Mouse (Mus musculus) gastrocnemius, adult 18-20 months (tissue): ENCODE data around the gene 3110009E18Rik. TPM values are rescaled to one million over a fixed set of nuclear protein-coding genes. Genes with fewer than 3 reads are reported as not detected.

Experiments
- DNase-seq: peaks from one replicate; pipeline ENCODE4 v3.0.0; 2021; ENCODE audit warnings: low spot score
- long read RNA-seq, 2 experiments: library from polyadenylated mRNA; stranded (forward); transcript quantifications; one replicate each; pipeline ENCODE4 v2.0.0; 2021
- total RNA-seq, 2 experiments: library from RNA; stranded (reverse); gene quantifications; 2 replicates each; pipeline ENCODE4 v1.2.3; 2021

3110009E18Rik gene
- total RNA-seq, result 1 to 10 TPM; 4.6 to 5.7 TPM
- long read RNA-seq, experiment 1, partial matches to known transcripts, result 0 of 1 reads
- long read RNA-seq, experiment 1, other reads (novel, unspliced or antisense), result 0 of 1 reads
- long read RNA-seq, experiment 2, partial matches to known transcripts, result 0 of 4 reads
- long read RNA-seq, experiment 2, other reads (novel, unspliced or antisense), result 3 of 4 reads

DNA sequence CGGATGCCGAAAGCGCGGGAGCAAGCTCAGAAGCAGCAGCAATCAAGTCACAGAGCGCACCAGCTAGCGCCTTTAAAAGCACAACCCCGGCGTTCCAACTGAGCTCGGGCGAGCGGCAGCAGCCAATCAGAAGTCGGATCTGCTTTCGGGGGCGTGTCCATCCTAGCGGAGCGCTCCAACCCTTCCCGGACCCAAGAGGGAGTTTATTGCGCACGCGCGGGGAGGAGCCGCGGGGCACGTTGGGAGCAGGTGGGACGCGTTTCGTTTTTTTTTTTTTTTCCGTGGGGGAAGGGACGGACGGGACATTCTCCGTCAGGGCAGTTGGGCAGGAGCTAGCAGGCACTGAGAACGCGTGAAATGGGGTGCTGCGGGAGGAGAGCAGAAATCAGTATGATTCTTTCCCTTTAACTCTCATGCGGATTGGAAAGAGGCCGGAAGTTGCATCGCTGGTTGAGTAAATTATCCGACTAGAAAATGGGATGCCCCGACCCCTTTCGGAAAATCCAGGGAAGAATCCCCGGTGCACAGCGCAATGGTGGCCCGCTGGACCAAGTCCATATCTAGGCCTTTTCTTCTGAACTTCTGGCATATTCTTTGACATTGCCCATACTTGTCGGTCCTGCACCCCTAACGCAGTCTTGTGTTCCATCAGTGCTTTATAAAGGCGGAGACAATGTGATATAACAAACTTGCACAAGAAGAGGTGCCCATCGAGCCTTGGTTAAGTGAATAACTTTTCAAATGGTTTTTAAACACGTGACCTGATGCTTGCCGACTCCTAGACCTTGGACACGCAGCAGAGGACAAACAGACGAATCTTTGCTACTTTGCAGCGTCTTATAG is at the start of gene 3110009E18Rik, which contains the start of gene Dbi:
Gene 3110009E18Rik, plus strand, starts transcription at position 219 of the 843 bp plus-strand sequence.
Gene Dbi, minus strand, starts transcription at position 110 of the 843 bp plus-strand sequence.
- peak; percentile 98 for DNase-seq

DNA sequence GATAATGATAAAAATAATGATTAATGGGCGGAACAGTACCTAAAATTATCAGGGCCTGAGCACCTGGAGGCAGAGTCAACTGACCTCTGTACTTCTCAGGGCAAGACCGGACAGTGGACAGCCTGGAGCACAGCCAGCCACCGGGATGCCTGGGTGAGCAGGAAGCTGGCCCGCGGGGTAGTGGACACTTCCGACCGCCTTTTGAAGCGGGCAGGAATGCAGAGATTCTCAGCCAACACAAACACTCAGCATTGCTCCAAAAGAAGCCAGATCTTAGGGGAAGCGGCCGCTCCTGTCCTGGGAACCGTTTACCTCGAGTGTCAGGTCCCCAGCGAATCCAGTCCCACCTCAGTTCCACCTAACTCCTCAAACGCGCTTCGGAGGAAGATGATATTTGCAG is 48.1 kb upstream of the 3110009E18Rik start:
- peak; percentile 46 for DNase-seq

DNA sequence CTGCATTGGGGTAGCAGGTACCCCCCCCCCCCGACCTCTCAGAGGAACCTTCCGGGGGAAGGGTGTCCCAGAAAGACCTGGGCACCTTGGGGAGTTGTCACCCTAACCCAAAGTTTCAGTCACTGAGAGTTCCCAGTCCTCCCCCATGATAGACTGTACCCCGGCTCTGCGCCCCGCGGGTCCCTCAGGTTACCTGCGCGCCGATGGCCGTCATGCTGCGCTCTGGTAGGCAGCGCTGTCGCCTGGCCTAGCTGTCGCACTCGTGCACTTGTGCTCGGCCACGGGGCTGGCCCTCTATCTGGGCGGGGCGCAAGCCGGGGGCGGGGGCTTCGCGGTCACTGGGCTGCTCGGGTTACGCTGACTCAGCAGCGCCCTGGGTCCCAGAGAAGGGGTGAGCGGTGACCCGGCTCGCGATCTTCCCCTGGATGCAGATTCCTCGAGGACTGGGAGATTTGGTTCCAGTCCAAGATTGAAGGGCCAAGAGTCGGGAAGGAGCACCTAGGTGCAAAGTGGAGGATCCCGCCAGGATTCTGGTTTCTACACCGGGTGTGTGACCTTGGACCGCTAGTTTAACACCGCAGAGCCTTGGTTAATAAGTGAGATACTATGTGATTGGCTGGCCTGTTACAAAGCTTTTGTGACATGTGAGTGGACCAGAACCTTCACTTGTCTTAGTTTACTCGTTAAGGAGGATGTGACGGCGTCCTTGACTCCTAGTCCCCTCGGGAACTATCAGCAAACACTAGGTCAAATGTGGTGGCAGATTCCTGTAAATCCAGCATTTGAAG is 47.3 kb upstream of the 3110009E18Rik start, which contains the start of gene Tmem37:
Gene Tmem37, minus strand, starts transcription at position 556 of the 788 bp plus-strand sequence.
- peak; percentile 61 for DNase-seq

GRCm38 (mm10) chr1:120074307-120074702 is 46.7 kb upstream of the 3110009E18Rik start:
- DNase-seq, result no peak

DNA sequence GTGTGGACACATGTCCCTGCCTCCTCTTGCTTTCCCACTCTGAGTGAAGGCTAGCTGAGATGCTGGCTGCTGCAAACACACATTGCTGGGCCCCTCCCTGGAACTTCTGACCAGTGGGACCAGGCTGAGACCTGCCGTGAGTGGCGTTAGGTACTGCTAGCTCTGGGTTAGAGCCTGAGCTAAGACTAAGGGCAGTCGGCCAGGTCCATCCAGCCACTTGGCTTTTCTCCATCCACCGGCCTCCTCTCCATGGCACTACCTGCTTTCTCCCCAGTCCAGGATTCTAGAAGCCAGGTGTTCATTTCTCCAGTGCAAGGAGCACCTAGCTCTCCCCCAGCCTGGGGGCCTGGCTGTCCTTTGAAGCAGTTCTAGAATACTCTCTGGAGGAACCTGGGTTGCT is 46.1 kb upstream of the 3110009E18Rik start:
- no peak for DNase-seq

DNA sequence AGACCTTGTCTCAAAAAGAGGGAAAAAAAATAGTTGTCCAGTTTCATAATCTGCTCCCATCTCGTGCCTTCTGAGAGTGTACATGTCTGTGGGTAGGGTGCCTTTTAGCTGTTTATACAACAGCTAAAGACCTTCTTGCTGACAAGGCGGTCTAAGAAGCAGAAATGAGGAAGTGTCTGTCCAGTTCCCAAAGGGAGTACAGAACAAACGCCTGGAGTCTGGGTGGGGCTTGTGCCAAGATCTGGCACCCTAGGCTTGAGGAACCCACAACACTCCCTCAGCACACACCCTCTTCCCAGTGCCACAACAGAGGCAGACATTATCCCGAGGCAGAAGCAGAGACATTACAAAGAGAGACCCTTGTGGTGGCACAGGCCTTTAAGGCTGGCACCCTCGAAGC is 45.5 kb upstream of the 3110009E18Rik start:
- DNase-seq, result peak; percentile 16

- no peak for DNase-seq
Measured at GRCm38 (mm10) chr1:120077746-120078410, 43.1 kb upstream of the 3110009E18Rik start.

- DNase-seq, result no peak
Measured at GRCm38 (mm10) chr1:120080632-120081031, 40.4 kb upstream of the 3110009E18Rik start.

- DNase-seq, result no peak
Measured at GRCm38 (mm10) chr1:120082957-120083585, 37.9 kb upstream of the 3110009E18Rik start.

- no peak for DNase-seq
Measured at GRCm38 (mm10) chr1:120083921-120084517, 37.0 kb upstream of the 3110009E18Rik start.

- DNase-seq, result no peak
Measured at GRCm38 (mm10) chr1:120085696-120086095, 35.3 kb upstream of the 3110009E18Rik start.

DNA sequence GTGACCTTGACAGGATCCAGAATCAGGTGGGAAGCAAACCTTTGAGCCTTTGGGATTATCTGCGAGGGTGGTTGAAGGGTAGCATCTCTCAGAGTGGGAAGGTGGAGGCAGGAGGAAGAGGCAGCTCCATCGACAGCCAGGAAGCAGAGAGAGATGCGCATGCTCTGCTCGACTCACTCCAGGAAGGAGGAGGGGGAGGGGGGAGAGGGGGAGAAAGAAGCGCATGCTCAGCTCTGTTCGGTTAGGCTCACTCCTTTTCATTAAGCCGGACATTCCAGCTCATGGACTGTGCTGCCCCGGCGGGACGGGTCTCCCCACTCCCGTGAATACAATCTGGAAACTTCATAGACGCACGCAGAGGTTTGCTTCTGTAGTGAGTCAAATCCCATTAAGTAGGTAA is 34.3 kb upstream of the 3110009E18Rik start:
- no peak for DNase-seq

GRCm38 (mm10) chr1:120089180-120089579 is 31.8 kb upstream of the 3110009E18Rik start:
- DNase-seq, result no peak

- peak; percentile 63 for DNase-seq
Measured at GRCm38 (mm10) chr1:120090880-120091570, 30.0 kb upstream of the 3110009E18Rik start.

DNA sequence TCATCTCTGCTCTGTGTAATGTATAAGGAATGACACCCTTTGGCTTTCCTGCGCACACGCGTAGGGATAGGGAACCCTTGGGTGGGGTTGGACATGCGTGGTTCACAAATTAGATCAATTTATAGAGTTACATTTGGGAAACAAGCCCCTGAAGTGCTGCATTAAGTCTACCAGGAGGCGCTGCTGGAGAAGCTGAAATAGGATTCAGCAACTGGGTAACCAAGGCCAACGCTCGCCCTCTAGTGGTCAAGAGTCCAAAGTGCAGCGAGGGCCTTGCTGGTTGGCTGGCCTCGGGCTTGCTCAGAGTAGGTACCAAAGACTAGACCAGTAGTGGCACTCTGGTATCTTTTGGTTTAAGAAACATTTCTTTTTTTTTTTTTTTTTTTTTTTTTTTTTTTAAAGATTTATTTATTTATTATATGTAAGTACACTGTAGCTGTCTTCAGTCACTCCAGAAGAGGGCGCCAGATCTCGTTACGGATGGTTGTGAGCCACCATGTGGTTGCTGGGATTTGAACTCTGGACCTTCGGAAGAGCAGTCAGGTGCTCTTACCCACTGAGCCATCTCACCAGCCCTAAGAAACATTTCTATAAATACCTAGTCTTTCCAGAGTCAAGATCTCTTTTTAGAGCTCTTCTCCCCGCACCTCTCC is 27.4 kb upstream of the 3110009E18Rik start:
- peak; percentile 88 for DNase-seq

DNA sequence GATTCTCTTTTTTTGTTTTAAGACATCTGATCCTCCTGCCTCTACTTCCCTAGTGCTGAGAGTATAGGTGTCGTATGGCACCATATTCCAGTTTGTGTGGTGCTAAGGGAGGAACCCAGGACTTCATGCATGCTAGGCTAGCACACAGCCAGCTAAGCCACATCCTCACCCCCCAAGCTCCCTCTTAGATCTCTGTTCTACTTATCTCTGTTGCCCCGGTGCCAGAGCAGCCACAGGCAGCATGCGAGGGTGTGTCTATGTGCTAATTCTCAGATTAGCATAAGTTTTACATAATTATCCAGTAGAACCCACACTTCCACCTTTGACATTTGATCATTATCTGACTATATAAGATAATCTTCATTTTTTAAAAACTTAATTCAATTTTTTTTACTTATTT is 26.1 kb upstream of the 3110009E18Rik start:
- DNase-seq, result no peak

GRCm38 (mm10) chr1:120098327-120098726 is 22.7 kb upstream of the 3110009E18Rik start:
- DNase-seq, result peak; percentile 68

GRCm38 (mm10) chr1:120099483-120099882 is 21.5 kb upstream of the 3110009E18Rik start:
- no peak for DNase-seq
